Mouse (Mus musculus) ES-Bruce4 (cell line): ENCODE measurements around the gene Cbl. TPM values are rescaled to one million over a fixed set of nuclear protein-coding genes. Genes with fewer than 3 reads are reported as not detected.
A peak's percentile ranks its signal among the peaks of the same experiment; 100 is the strongest.
"Not testable (repeated sequence)": the region's sequence is repeated elsewhere in the genome, so short reads cannot be mapped to it uniquely, and the experiment has no call there.

ENCODE experiments used
- H3K27ac ChIP-seq: 2 replicates; pipeline ENCODE4 v1.5.1; 2012; ENCODE audit warnings: low read length, inconsistent platforms; ENCODE audit not compliant: insufficient read depth
- H3K27me3 ChIP-seq: 2 replicates; pipeline ENCODE4 v1.6.1; 2012; ENCODE audit warnings: mild to moderate bottlenecking, low read length, inconsistent platforms; ENCODE audit not compliant: control insufficient read depth, poor library complexity, insufficient read depth, severe bottlenecking
- H3K36me3 ChIP-seq: 2 replicates; pipeline ENCODE4 v1.6.1; 2012; ENCODE audit warnings: inconsistent platforms, mild to moderate bottlenecking, low read length, moderate library complexity; ENCODE audit not compliant: control insufficient read depth, poor library complexity, insufficient read depth, severe bottlenecking
- H3K4me1 ChIP-seq: one replicate; pipeline ENCODE4 v1.8.1; 2011; ENCODE audit warnings: low read length; ENCODE audit not compliant: control insufficient read depth, insufficient read depth
- H3K4me3 ChIP-seq: 2 replicates; pipeline ENCODE4 v1.5.1; 2011; ENCODE audit warnings: low read depth, mild to moderate bottlenecking, low read length
- H3K9ac ChIP-seq: 2 replicates; pipeline ENCODE4 v1.6.1; 2012; ENCODE audit warnings: low read depth, mild to moderate bottlenecking, inconsistent platforms; ENCODE audit not compliant: poor library complexity, severe bottlenecking
- H3K9me3 ChIP-seq: replicated peaks from 2 replicates; pipeline ENCODE4 v1.6.1; 2012; ENCODE audit warnings: mild to moderate bottlenecking, low read length, inconsistent platforms; ENCODE audit not compliant: control insufficient read depth, poor library complexity, insufficient read depth, severe bottlenecking
- CTCF ChIP-seq: IDR thresholded peaks from one replicate; pipeline ENCODE4 v1.8.1; 2011; ENCODE audit warnings: low read depth, low read length
- EP300 ChIP-seq: IDR thresholded peaks from 2 replicates; pipeline ENCODE4 v1.6.1; 2011; ENCODE audit warnings: low read depth, low read length; ENCODE audit not compliant: insufficient read depth
- POLR2A ChIP-seq: IDR thresholded peaks from one replicate; pipeline ENCODE4 v1.8.1; 2011; ENCODE audit warnings: low read length; ENCODE audit not compliant: insufficient read depth
- polyA plus RNA-seq: library from polyadenylated mRNA; stranded (reverse); fragments of >200 nt; gene quantifications from 2 replicates; pipeline ENCODE4 v1.2.4, GENCODE M21; 2011; ENCODE audit warnings: low read depth; ENCODE audit not compliant: missing spikeins, insufficient read depth, insufficient read length

Gene Cbl
- polyA plus RNA-seq, 1 experiment = 58.8 TPM

GRCm38 (mm10) chr9:44116182-44116581 lies 117.7 kb downstream of the Cbl start:
- Histone ChIP-seq H3K4me3 (no peak overlapping the region), H3K27ac (no peak overlapping the region), H3K27me3 (no peaks in the 10 kb centered on the region), H3K4me1 (no peaks in the 10 kb centered on the region), H3K36me3 (no peaks in the 10 kb centered on the region), H3K9me3 (no peaks in the 10 kb centered on the region), H3K9ac (no peak overlapping the region)
- TF ChIP-seq POLR2A = no peak
- peak; percentile 23 for TF ChIP-seq CTCF
- TF ChIP-seq EP300 = no peak

GRCm38 (mm10) chr9:44115599-44115998 lies 118.2 kb downstream of the Cbl start:
- Histone ChIP-seq H3K27me3 (no peaks in the 10 kb centered on the region), H3K9ac (no peak overlapping the region), H3K4me3 (no peak overlapping the region), H3K4me1 (no peaks in the 10 kb centered on the region), H3K9me3 (no peaks in the 10 kb centered on the region), H3K27ac (no peak overlapping the region), H3K36me3 (no peaks in the 10 kb centered on the region)
- TF ChIP-seq CTCF = no peak

GRCm38 (mm10) chr9:44114453-44114852 lies 119.4 kb downstream of the Cbl start:
- Histone ChIP-seq H3K9me3 (no peaks in the 10 kb centered on the region), H3K36me3 (0 out of 2 replicates have a peak, but pooled peaks cover 3% of the 10 kb centered on the region), H3K4me1 (no peaks in the 10 kb centered on the region), H3K4me3 (no peak overlapping the region), H3K9ac (peak overlapping the region; percentile 29), H3K27me3 (no peaks in the 10 kb centered on the region), H3K27ac (peak overlapping the region; percentile 20; the same call in 1 of the 2 replicates)
- TF ChIP-seq CTCF = no peak
- no peak for TF ChIP-seq EP300
- no peak for TF ChIP-seq POLR2A

GRCm38 (mm10) chr9:44113105-44113789 lies 120.6 kb downstream of the Cbl start, which contains the start of the genes Gm49380 and Rnf26:
Gene Gm49380 (minus strand): TSS chr9:44113500.
Gene Rnf26 (minus strand): TSS chr9:44113517.
- Histone ChIP-seq H3K27ac (peak within 1 kb of the TSS; percentile 20; the same call in 1 of the 2 replicates), H3K36me3 (0 out of 2 replicates have a peak, but pooled peaks cover 3% of the 10 kb centered on the region)
- no peak for TF ChIP-seq EP300
- no peak for TF ChIP-seq CTCF
- no peak for TF ChIP-seq POLR2A

GRCm38 (mm10) chr9:44111909-44112308 lies 121.9 kb downstream of the Cbl start:
- not testable (repeated sequence) for H3K4me1 ChIP-seq, H3K4me3 ChIP-seq, H3K27me3 ChIP-seq, H3K36me3 ChIP-seq, H3K9me3 ChIP-seq, H3K27ac ChIP-seq, H3K9ac ChIP-seq

More at GRCm38 (mm10) chr9:44113105-44113789, 120.6 kb downstream of the Cbl start, which contains the start of the genes Gm49380 and Rnf26:
- H3K4me3 ChIP-seq = peak within 1 kb of the TSS; percentile 91
- no peaks in the 10 kb centered on the region for H3K4me1 ChIP-seq
- no peaks in the 10 kb centered on the region for H3K27me3 ChIP-seq
- no peaks in the 10 kb centered on the region for H3K9me3 ChIP-seq
- peak within 1 kb of the TSS; percentile 95 for H3K9ac ChIP-seq

- H3K27ac ChIP-seq = no peak overlapping the region
- H3K9ac ChIP-seq = no peak overlapping the region
- H3K9me3 ChIP-seq = no peaks in the 10 kb centered on the region
- H3K4me1 ChIP-seq = no peaks in the 10 kb centered on the region
- no peaks in the 10 kb centered on the region for H3K27me3 ChIP-seq
- H3K36me3 ChIP-seq = 0 out of 2 replicates have a peak, but pooled peaks cover 3% of the 10 kb centered on the region
- TF ChIP-seq EP300 = no peak
- TF ChIP-seq CTCF = peak; percentile 62
- H3K4me3 ChIP-seq = no peak overlapping the region
Measured at GRCm38 (mm10) chr9:44109360-44110095, 124.3 kb downstream of the Cbl start.
